Mouse (Mus musculus): ENCODE results near the gene Ppp2r5e.

DNA sequence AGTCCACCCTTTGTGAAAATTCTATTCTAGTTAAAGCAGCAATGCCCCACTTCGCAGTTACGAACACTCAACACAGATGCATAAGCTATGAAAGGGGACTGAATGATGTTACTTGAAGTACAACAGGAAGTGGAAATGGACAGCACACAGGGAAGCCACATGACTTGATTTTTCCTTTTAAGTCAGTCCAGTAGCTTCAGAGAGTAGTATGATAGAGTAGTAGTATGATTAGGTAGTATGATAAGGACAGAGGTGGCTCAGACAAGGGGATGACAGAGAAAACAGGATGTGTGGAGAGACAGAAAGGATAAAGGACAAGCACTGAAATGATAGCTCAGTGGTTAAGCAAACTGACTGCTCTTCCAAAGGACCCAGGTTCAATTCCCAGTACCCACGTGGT lies 101.4 kb downstream of the Ppp2r5e start:
- TF ChIP-seq EP300 (IDR thresholded peaks at IDR 0.05; ENCODE audit: low read depth): no peak
- TF ChIP-seq CTCF (IDR thresholded peaks at IDR 0.05; ENCODE audit: low read depth): no peak
